40 mouse cellular contexts compared by ENCODE assay signal in the genomic region with DNA sequence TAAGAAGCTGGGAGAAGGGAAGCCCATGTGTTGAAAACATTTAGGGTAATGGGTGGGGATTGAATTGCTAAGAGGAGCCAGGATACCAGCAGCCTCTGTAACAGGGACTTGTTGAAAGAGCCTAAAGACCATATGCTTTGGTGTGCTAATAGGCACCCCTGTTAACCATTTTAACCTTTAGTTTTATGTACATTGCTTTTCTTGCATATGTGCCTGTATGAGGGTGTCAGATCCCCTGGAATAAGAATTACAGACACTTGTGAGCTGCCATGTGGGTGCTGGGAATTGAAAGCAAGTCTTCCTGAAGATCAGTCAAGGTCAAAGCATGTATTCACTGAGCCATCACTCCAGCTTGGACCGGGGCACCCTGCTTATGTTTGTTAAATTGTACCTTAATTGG. TPM values are rescaled to one million over a fixed set of nuclear protein-coding genes. Genes with fewer than 3 reads are reported as not detected.
"Had no signal": no experiment of that assay in that cellular context is flagged by ENCODE, and none has a peak within 500 bp of the region (broad histone marks: within the 10 kb centered on the region; RNA-seq: fewer than 3 reads in every experiment).

No protein-coding gene starts in this region.

- H3K36me3 ChIP-seq: heart, embryonic 13.5 days; heart, embryonic 15.5 days; hindbrain, embryonic 13.5 days; hindbrain, embryonic 15.5 days; kidney, embryonic 15.5 days; limb, embryonic 13.5 days; limb, embryonic 15.5 days; liver, embryonic 12.5 days had no signal

- H3K4me2 ChIP-seq: heart, embryonic 11.5 days; heart, embryonic 13.5 days; heart, embryonic 15.5 days; hindbrain, embryonic 13.5 days; hindbrain, embryonic 15.5 days; kidney, embryonic 15.5 days; limb, embryonic 13.5 days; limb, embryonic 15.5 days; liver, embryonic 12.5 days had no signal

- H3K4me1 ChIP-seq: hindbrain, embryonic 13.5 days; hindbrain, embryonic 15.5 days; kidney, embryonic 15.5 days; limb, embryonic 13.5 days; limb, embryonic 15.5 days had no signal

- H3K4me3 ChIP-seq: heart, adult 2 months; heart, embryonic 13.5 days; heart, embryonic 15.5 days; hindbrain, embryonic 13.5 days; hindbrain, embryonic 15.5 days; kidney, embryonic 15.5 days; limb, embryonic 13.5 days; limb, embryonic 15.5 days; liver, embryonic 12.5 days had no signal

- H3K9me3 ChIP-seq: heart, embryonic 13.5 days; heart, embryonic 15.5 days; hindbrain, embryonic 13.5 days; hindbrain, embryonic 15.5 days; kidney, embryonic 15.5 days; limb, embryonic 13.5 days; limb, embryonic 15.5 days; liver, embryonic 12.5 days had no signal

- ATAC-seq: hindbrain, postnatal 0 days; intestine, embryonic 16.5 days; liver, embryonic 12.5 days had no signal

- H3K9ac ChIP-seq: heart, embryonic 13.5 days; heart, embryonic 15.5 days; hindbrain, embryonic 13.5 days; hindbrain, embryonic 15.5 days; kidney, embryonic 15.5 days; limb, embryonic 13.5 days; limb, embryonic 15.5 days; liver, embryonic 12.5 days; liver, embryonic 14.5 days had no signal

- H3K27me3 ChIP-seq: heart, embryonic 13.5 days; heart, embryonic 15.5 days; hindbrain, embryonic 13.5 days; hindbrain, embryonic 15.5 days; kidney, embryonic 15.5 days; limb, embryonic 13.5 days; limb, embryonic 15.5 days; liver, embryonic 12.5 days had no signal

- H3K27ac ChIP-seq: heart, adult 2 months; heart, embryonic 13.5 days; heart, embryonic 15.5 days; hindbrain, embryonic 13.5 days; hindbrain, embryonic 15.5 days; hindbrain, postnatal 0 days; kidney, embryonic 15.5 days; kidney, postnatal 0 days; limb, embryonic 13.5 days; limb, embryonic 15.5 days; liver, embryonic 12.5 days; liver, embryonic 14.5 days had no signal

- DNase-seq: gastrocnemius, postnatal 10 days; gastrocnemius, postnatal 25 days; heart, adult 11 months; heart, adult 2 months; heart, postnatal 14 days; heart, postnatal 36 days; kidney, adult 11 months; kidney, adult 2 months; kidney, adult 9 months; kidney, postnatal 14 days; kidney, postnatal 36 days; layer of hippocampus, adult 9-11 months; layer of hippocampus, postnatal 36 days; left cerebral cortex, postnatal 4 days had no signal

RNA-seq across cellular contexts. Expression of gene Spata4, which starts 35.4 kb away (rescaled TPM):
- total RNA-seq: gastrocnemius, adult 18-20 months; gastrocnemius, postnatal 10 days; gastrocnemius, postnatal 25 days; heart, adult 2 months; heart, postnatal 14 days; heart, postnatal 36 days; hematopoietic stem cell, adult 5-6 weeks; hindbrain, postnatal 0 days; layer of hippocampus, adult 18-20 months; layer of hippocampus, adult 8-10 months; layer of hippocampus, postnatal 14 days; left cerebral cortex, adult 18-20 months; left cerebral cortex, adult 8-10 months; left cerebral cortex, postnatal 25 days; left cerebral cortex, postnatal 4 days; liver, adult 2 months had no signal
- polyA plus RNA-seq: heart, embryonic 11.5 days; heart, embryonic 13.5 days; heart, postnatal 0 days; hindbrain, embryonic 15.5 days; intestine, embryonic 14.5 days; intestine, embryonic 16.5 days; kidney, embryonic 15.5 days; kidney, postnatal 0 days; large intestine, adult 2 months; limb, embryonic 11.5 days; limb, embryonic 13.5 days; limb, embryonic 15.5 days; liver, adult 2 months; liver, embryonic 12.5 days; liver, embryonic 14.5 days had no signal

RNA-seq across cellular contexts. Expression of gene Asb5, which starts 35.8 kb away (rescaled TPM):
- total RNA-seq: hematopoietic stem cell, adult 5-6 weeks had no signal
